Mouse (Mus musculus): ENCODE measurements at regions not wholly inside any gene's neighbourhood (a gene's known extent, or its start where the extent isn't known, plus 50 kb on each side); places are given as distances from the start of the nearest gene placed in this dataset.

DNA sequence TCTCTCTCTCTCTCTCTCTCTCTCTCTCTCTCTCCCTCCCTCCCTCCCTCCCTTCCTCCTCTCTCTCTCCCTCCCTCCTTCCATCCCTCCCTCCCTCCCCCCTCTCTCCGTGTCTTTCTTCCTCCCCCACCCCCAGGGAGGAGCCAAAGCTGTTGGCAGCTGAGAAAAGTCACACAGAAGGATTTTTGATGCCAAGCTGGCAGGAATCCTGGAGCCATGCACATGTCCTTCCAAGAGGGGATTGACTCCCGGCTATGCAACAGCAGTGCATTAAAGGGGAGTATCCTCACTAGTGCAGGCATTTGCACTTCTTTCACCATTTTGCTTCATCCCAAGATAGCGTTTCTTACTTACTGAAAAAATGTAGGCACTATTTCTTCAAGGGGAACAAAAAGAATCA is 1115.8 kb upstream of the Got2 start:
- no peak for TF ChIP-seq CTCF (IDR thresholded peaks at IDR 0.05)
- no peak for TF ChIP-seq EP300 (IDR thresholded peaks at IDR 0.05)
